ENCODE assay signal across 8 mouse cellular contexts in genomic region chr11:70219873-70220272, GRCm38 (mm10). TPM values are rescaled to one million over a fixed set of nuclear protein-coding genes. Genes with fewer than 3 reads are reported as not detected.
DNase-seq lines count a peak whose midpoint lies in the region; ATAC-seq and TF ChIP-seq lines count a peak whose summit lies in the region.

No protein-coding gene starts in this region.

- no peaks in the 10 kb centered on the region for H3K9me3 ChIP-seq in liver, embryonic 12.5 days (replicated peaks)

- H3K4me1 ChIP-seq in heart, adult 2 months (ENCODE audit: control insufficient read depth, insufficient read depth, low read length), result peaks cover 5% of the 10 kb centered on the region
- H3K4me1 ChIP-seq in thymus, adult 2 months (replicated peaks; ENCODE audit: control insufficient read depth, insufficient read depth, low read length), result peaks cover 20% of the 10 kb centered on the region
- H3K4me1 ChIP-seq in liver, embryonic 12.5 days, result peaks cover 66% of the 10 kb centered on the region

- peaks cover 3% of the 10 kb centered on the region for H3K36me3 ChIP-seq in heart, adult 2 months (ENCODE audit: control insufficient read depth, insufficient read depth, low read length)
- no peaks in the 10 kb centered on the region for H3K36me3 ChIP-seq in thymus, adult 2 months (ENCODE audit: control insufficient read depth, insufficient read depth, low read length)
- H3K36me3 ChIP-seq in liver, embryonic 12.5 days, result peaks cover 20% of the 10 kb centered on the region

- no peak for TF ChIP-seq POLR2A in heart, adult 2 months (IDR thresholded peaks at IDR 0.05; ENCODE audit: insufficient read depth, low read depth, low read length)
- no peak for TF ChIP-seq POLR2A in thymus, adult 2 months (IDR thresholded peaks at IDR 0.05; ENCODE audit: control insufficient read depth, extremely low read depth, insufficient read depth, low read length, poor library complexity)

- H3K4me3 ChIP-seq in heart, adult 2 months, result peak overlapping the region; percentile 70
- H3K4me3 ChIP-seq in thymus, adult 2 months (ENCODE audit: control insufficient read depth, insufficient read depth, low read length), result peak overlapping the region; percentile 51; the same call in 1 of the 2 replicates
- H3K4me3 ChIP-seq in liver, embryonic 12.5 days, result peak overlapping the region; percentile 76

- peak overlapping the region; percentile 57 for H3K9ac ChIP-seq in heart, adult 2 months (ENCODE audit: low read depth, low read length)
- H3K9ac ChIP-seq in liver, embryonic 12.5 days, result peak overlapping the region; percentile 88

- no peak for ATAC-seq in liver, embryonic 12.5 days

- no peaks in the 10 kb centered on the region for H3K27me3 ChIP-seq in heart, adult 2 months (ENCODE audit: control insufficient read depth, insufficient read depth, low read length)
- H3K27me3 ChIP-seq in thymus, adult 2 months (ENCODE audit: control insufficient read depth, insufficient read depth, low read length), result peaks cover 9% of the 10 kb centered on the region
- H3K27me3 ChIP-seq in liver, embryonic 12.5 days (replicated peaks), result peaks cover 26% of the 10 kb centered on the region

- WGBS in heart, adult 2 months, result 82% methylated on average over 7 of the region's 7 CpGs
- 84% methylated on average over 7 of the region's 7 CpGs for WGBS in thymus, adult 2 months
- WGBS in liver, embryonic 12.5 days (ENCODE audit: insufficient replicate concordance), result 53% methylated on average over 7 of the region's 7 CpGs

- peak overlapping the region; percentile 86 for H3K27ac ChIP-seq in heart, adult 2 months
- H3K27ac ChIP-seq in thymus, adult 2 months (ENCODE audit: control insufficient read depth, insufficient read depth, low read length), result no peak overlapping the region
- peak overlapping the region; percentile 97 for H3K27ac ChIP-seq in liver, embryonic 12.5 days

- no peak for DNase-seq in heart, adult 2 months
- no peak for DNase-seq in heart, adult 8-10 months (ENCODE audit: low spot score)
- DNase-seq in thymus, adult 2 months, result no peak
- no peak for DNase-seq in thymus, postnatal 10 days (ENCODE audit: low spot score in 2 of 2)
- DNase-seq in c-Kit-positive CD71-positive TER-119-positive erythroid progenitor cells, embryonic 14.5 days (ENCODE audit: low spot score), result no peak
- DNase-seq in right cerebral cortex, postnatal 14 days, result no peak
- no peak for DNase-seq in right cerebral cortex, postnatal 25 days

- intact Hi-C loops in heart, adult 2 months (cut with DNase I), result no loop called here

- no peaks in the 10 kb centered on the region for H3K79me2 ChIP-seq in heart, adult 2 months (replicated peaks; ENCODE audit: control insufficient read depth, insufficient read depth, low read length)

- TF ChIP-seq EP300 in heart, adult 2 months (IDR thresholded peaks at IDR 0.05; ENCODE audit: insufficient read depth, low read depth, low read length), result no peak

- no peak for TF ChIP-seq CTCF in heart, adult 2 months (IDR thresholded peaks at IDR 0.05)
- TF ChIP-seq CTCF in thymus, adult 2 months (IDR thresholded peaks at IDR 0.05; ENCODE audit: borderline replicate concordance, control insufficient read depth, extremely low read depth, insufficient read depth, low read length, poor library complexity), result no peak

- H3K4me2 ChIP-seq in liver, embryonic 12.5 days, result peak overlapping the region; percentile 97

RNA-seq across cellular contexts. Expression of gene Slc16a13, which starts 1.0 kb away (rescaled TPM):
- 1 to 10 TPM; 2.2 to 2.8 TPM for total RNA-seq in heart, adult 2 months (2021)
- 4.0 and 7.4 TPM in 2 replicates for polyA plus RNA-seq in heart, adult 2 months (2012; rRNA removed)
- 1 to 10 TPM; 2.5 to 3.6 (median 3.4) TPM for total RNA-seq in heart, adult 8-10 months (2022)
- 2.9 and 6.1 TPM in 2 replicates for polyA plus RNA-seq in thymus, adult 2 months (2012; rRNA removed)
- 6.1 and 8.5 TPM in 2 replicates for polyA plus RNA-seq in liver, embryonic 12.5 days (2016; fragmentation: Nextera tagmentation; extraction: Ambion mirVana)

RNA-seq across cellular contexts. Expression of gene Slc16a11, which starts 7.3 kb away (rescaled TPM):
- under 1 TPM; 0.34 to 0.52 TPM for total RNA-seq in heart, adult 2 months (2021)
- polyA plus RNA-seq in heart, adult 2 months (2012; rRNA removed), result 1.1 and 9.6 TPM in 2 replicates
- total RNA-seq in heart, adult 8-10 months (2022), result 1 to 10 TPM in 1 of 4 experiments, under 1 TPM in 3; 0.38 to 2.8 (median 0.68) TPM
- polyA plus RNA-seq in thymus, adult 2 months (2012; rRNA removed), result 4.5 and 5.3 TPM in 2 replicates
- polyA plus RNA-seq in liver, embryonic 12.5 days (2016; fragmentation: Nextera tagmentation; extraction: Ambion mirVana), result 1.5 and 1.8 TPM in 2 replicates

RNA-seq across cellular contexts. Expression of gene Bcl6b, which starts 9.7 kb away (rescaled TPM):
- 10 to 100 TPM in 1 of 2 experiments, 1 to 10 TPM in 1; 9.1 to 13.7 TPM for total RNA-seq in heart, adult 2 months (2021)
- 18.9 and 21.0 TPM in 2 replicates for polyA plus RNA-seq in heart, adult 2 months (2012; rRNA removed)
- total RNA-seq in heart, adult 8-10 months (2022), result 10 to 100 TPM in 3 of 4 experiments, 1 to 10 TPM in 1; 5.9 to 22.0 (median 17.3) TPM
- 0.97 and 1.6 TPM in 2 replicates for polyA plus RNA-seq in thymus, adult 2 months (2012; rRNA removed)
- 2.8 and 3.8 TPM in 2 replicates for polyA plus RNA-seq in liver, embryonic 12.5 days (2016; fragmentation: Nextera tagmentation; extraction: Ambion mirVana)

RNA-seq across cellular contexts. Expression of gene 0610010K14Rik, which starts 17.8 kb away (rescaled TPM):
- 10 to 100 TPM; 30.7 to 34.5 TPM for total RNA-seq in heart, adult 2 months (2021)
- polyA plus RNA-seq in heart, adult 2 months (2012; rRNA removed), result 38.9 and 48.1 TPM in 2 replicates
- total RNA-seq in heart, adult 8-10 months (2022), result 10 to 100 TPM; 22.2 to 31.6 (median 29.0) TPM
- polyA plus RNA-seq in thymus, adult 2 months (2012; rRNA removed), result 150 and 153 TPM in 2 replicates
- 97.4 and 104 TPM in 2 replicates for polyA plus RNA-seq in liver, embryonic 12.5 days (2016; fragmentation: Nextera tagmentation; extraction: Ambion mirVana)

RNA-seq across cellular contexts. Expression of gene Gm21988, which starts 19.8 kb away (rescaled TPM):
- 1 to 10 TPM; 2.0 to 3.4 TPM for total RNA-seq in heart, adult 2 months (2021)
- polyA plus RNA-seq in heart, adult 2 months (2012; rRNA removed), result 5.0 and 5.5 TPM in 2 replicates
- 1 to 10 TPM; 1.2 to 2.7 (median 2.4) TPM for total RNA-seq in heart, adult 8-10 months (2022)
- polyA plus RNA-seq in thymus, adult 2 months (2012; rRNA removed), result 11.1 and 11.6 TPM in 2 replicates
- 6.2 and 7.8 TPM in 2 replicates for polyA plus RNA-seq in liver, embryonic 12.5 days (2016; fragmentation: Nextera tagmentation; extraction: Ambion mirVana)
